ENCODE assay signal across 15 mouse cellular contexts in the genomic region with DNA sequence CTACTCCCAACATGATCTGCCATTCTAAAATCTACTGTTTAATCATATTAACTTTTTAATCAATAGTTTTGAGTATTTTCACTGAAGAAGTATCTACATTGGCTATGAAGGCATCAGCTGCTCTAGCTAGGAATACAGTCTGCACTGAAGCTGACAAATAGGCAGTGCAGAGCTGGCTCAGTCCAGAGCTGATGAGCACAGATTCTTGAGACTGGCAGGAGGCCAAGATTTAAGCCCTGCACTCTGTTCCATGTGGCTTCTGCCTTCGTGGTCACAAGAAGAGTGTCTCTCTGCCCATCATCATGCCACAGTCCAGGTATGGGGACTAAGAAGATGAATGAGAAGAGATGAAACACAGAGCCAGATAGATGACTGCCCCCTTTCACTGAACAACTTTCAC.
DNase-seq lines count a peak whose midpoint lies in the region; ATAC-seq and TF ChIP-seq lines count a peak whose summit lies in the region.
"Had no signal": no experiment of that assay in that cellular context is flagged by ENCODE, and none has a peak within 500 bp of the region (broad histone marks: within the 10 kb centered on the region; RNA-seq: fewer than 3 reads in every experiment).

No protein-coding gene starts in this region.

- WGBS in hindbrain, embryonic 15.5 days: 32% methylated on average over 1 of the region's 1 CpGs
- 76% methylated on average over 1 of the region's 1 CpGs for WGBS in hindbrain, embryonic 10.5 days
- WGBS in lung, embryonic 15.5 days: 22% methylated on average over 1 of the region's 1 CpGs
- WGBS in hindbrain, postnatal 0 days: 18% methylated on average over 1 of the region's 1 CpGs

- no peaks in the 10 kb centered on the region for H3K27me3 ChIP-seq in hindbrain, embryonic 15.5 days
- H3K27me3 ChIP-seq in hindbrain, embryonic 10.5 days (ENCODE audit: insufficient read depth, poor library complexity, severe bottlenecking): no peaks in the 10 kb centered on the region
- no peaks in the 10 kb centered on the region for H3K27me3 ChIP-seq in lung, embryonic 15.5 days
- no peaks in the 10 kb centered on the region for H3K27me3 ChIP-seq in hindbrain, postnatal 0 days (ENCODE audit: insufficient read depth, low read length)
- H3K27me3 ChIP-seq: liver, embryonic 15.5 days; neural tube, embryonic 12.5 days had no signal

- no peak overlapping the region for H3K4me3 ChIP-seq in hindbrain, embryonic 15.5 days
- H3K4me3 ChIP-seq in hindbrain, embryonic 10.5 days: no peak overlapping the region
- H3K4me3 ChIP-seq in lung, embryonic 15.5 days: no peak overlapping the region
- no peak overlapping the region for H3K4me3 ChIP-seq in hindbrain, postnatal 0 days (ENCODE audit: low read length)
- H3K4me3 ChIP-seq: liver, embryonic 15.5 days; neural tube, embryonic 12.5 days had no signal

- no peak overlapping the region for H3K27ac ChIP-seq in hindbrain, embryonic 15.5 days (replicated peaks)
- no peak overlapping the region for H3K27ac ChIP-seq in hindbrain, embryonic 10.5 days
- H3K27ac ChIP-seq in lung, embryonic 15.5 days: no peak overlapping the region
- no peak overlapping the region for H3K27ac ChIP-seq in hindbrain, postnatal 0 days
- H3K27ac ChIP-seq: liver, embryonic 15.5 days; neural tube, embryonic 12.5 days had no signal

- H3K9ac ChIP-seq in hindbrain, embryonic 15.5 days: no peak overlapping the region
- no peak overlapping the region for H3K9ac ChIP-seq in lung, embryonic 15.5 days
- H3K9ac ChIP-seq in hindbrain, postnatal 0 days (replicated peaks; ENCODE audit: low read length): no peak overlapping the region
- H3K9ac ChIP-seq: liver, embryonic 15.5 days; neural tube, embryonic 12.5 days had no signal

- H3K4me1 ChIP-seq in hindbrain, embryonic 15.5 days (replicated peaks): no peaks in the 10 kb centered on the region
- H3K4me1 ChIP-seq in hindbrain, embryonic 10.5 days (replicated peaks): no peaks in the 10 kb centered on the region
- no peaks in the 10 kb centered on the region for H3K4me1 ChIP-seq in lung, embryonic 15.5 days
- H3K4me1 ChIP-seq in hindbrain, postnatal 0 days (ENCODE audit: insufficient read depth, low read length): no peaks in the 10 kb centered on the region
- H3K4me1 ChIP-seq: liver, embryonic 15.5 days; neural tube, embryonic 12.5 days had no signal

- TF ChIP-seq CTCF in hindbrain, postnatal 0 days (IDR thresholded peaks at IDR 0.05; ENCODE audit: low read depth): no peak

- H3K4me2 ChIP-seq in hindbrain, embryonic 15.5 days: no peak overlapping the region
- H3K4me2 ChIP-seq in lung, embryonic 15.5 days: no peak overlapping the region
- H3K4me2 ChIP-seq in hindbrain, postnatal 0 days (ENCODE audit: low read depth, low read length): no peak overlapping the region
- H3K4me2 ChIP-seq: heart, embryonic 11.5 days; liver, embryonic 15.5 days; neural tube, embryonic 12.5 days had no signal

- no peaks in the 10 kb centered on the region for H3K36me3 ChIP-seq in hindbrain, embryonic 15.5 days
- H3K36me3 ChIP-seq in hindbrain, embryonic 10.5 days: no peaks in the 10 kb centered on the region
- H3K36me3 ChIP-seq in lung, embryonic 15.5 days: no peaks in the 10 kb centered on the region
- H3K36me3 ChIP-seq in hindbrain, postnatal 0 days (ENCODE audit: insufficient read depth, low read length): no peaks in the 10 kb centered on the region
- H3K36me3 ChIP-seq: liver, embryonic 15.5 days; neural tube, embryonic 12.5 days had no signal

- peak; percentile 6 for DNase-seq in adrenal gland, postnatal 25 days
- DNase-seq in adrenal gland, adult 8-10 months: no peak
- DNase-seq in hindbrain, embryonic 10.5 days (ENCODE audit: low spot score): no peak
- DNase-seq in lung, postnatal 36 days: no peak
- peak; percentile 39 for DNase-seq in hindbrain, postnatal 0 days (ENCODE audit: low spot score)
- DNase-seq in ovary, postnatal 36 days (ENCODE audit: low spot score): no peak
- DNase-seq: cerebellum, adult 8-10 months; gastrocnemius, postnatal 14 days; right cerebral cortex, postnatal 14 days; thymus, postnatal 25 days had no signal

- 0 out of 2 replicates have a peak, but pooled peaks have one; percentile 51 for ATAC-seq in hindbrain, embryonic 15.5 days (ENCODE audit: low FRiP score, low read depth)
- peak; percentile 75 for ATAC-seq in lung, embryonic 15.5 days (ENCODE audit: borderline replicate concordance, extremely low read depth, low FRiP score, low TSS enrichment)
- ATAC-seq in hindbrain, postnatal 0 days: peak; percentile 72; the same call in 1 of the 2 replicates

- H3K9me3 ChIP-seq in hindbrain, embryonic 15.5 days: no peaks in the 10 kb centered on the region
- no peaks in the 10 kb centered on the region for H3K9me3 ChIP-seq in hindbrain, embryonic 10.5 days
- no peaks in the 10 kb centered on the region for H3K9me3 ChIP-seq in lung, embryonic 15.5 days
- H3K9me3 ChIP-seq in hindbrain, postnatal 0 days (ENCODE audit: low read length): no peaks in the 10 kb centered on the region
- H3K9me3 ChIP-seq: liver, embryonic 15.5 days; neural tube, embryonic 12.5 days had no signal

Comparison
In these comparisons a context has a peak if more than half of its experiments do, and no peak if none do; other contexts are left out.
1. DNase-seq: peak in adrenal gland, postnatal 25 days (single experiment) and hindbrain, postnatal 0 days (single experiment); none in adrenal gland, adult 8-10 months (single experiment), hindbrain, embryonic 10.5 days (single experiment), lung, postnatal 36 days (single experiment) and ovary, postnatal 36 days (single experiment).
2. Peak in every context shown above with its lines, with median percentiles within 50 percentile points of each other: ATAC-seq.